ENCODE assay signal across 18 mouse cellular contexts in genomic region chr2:125811332-125811731, GRCm38 (mm10).
"Had no signal": no experiment of that assay in that cellular context is flagged by ENCODE, and none has a peak within 500 bp of the region (broad histone marks: within the 10 kb centered on the region; RNA-seq: fewer than 3 reads in every experiment).

No protein-coding gene starts in this region.

- H3K4me3 ChIP-seq: intestine, embryonic 15.5 days; limb, embryonic 13.5 days; megakaryocyte, embryonic 14.5 days; midbrain, embryonic 12.5 days; neural tube, embryonic 13.5 days had no signal

- H3K4me1 ChIP-seq: intestine, embryonic 15.5 days; limb, embryonic 13.5 days; midbrain, embryonic 12.5 days; neural tube, embryonic 13.5 days had no signal

- ATAC-seq: intestine, embryonic 15.5 days; lung, postnatal 0 days; midbrain, embryonic 16.5 days had no signal

- H3K9me3 ChIP-seq: intestine, embryonic 15.5 days; neural tube, embryonic 13.5 days had no signal

- DNase-seq: kidney, adult 18-20 months; kidney, postnatal 14 days; layer of hippocampus, adult 9-11 months; layer of hippocampus, postnatal 36 days; left cerebral cortex, postnatal 4 days; lung, adult 18-20 months; lung, postnatal 4 days; retina, postnatal 1 day; right cerebral cortex, postnatal 14 days; thymus, postnatal 14 days had no signal

- H3K27ac ChIP-seq: intestine, embryonic 15.5 days; limb, embryonic 13.5 days; liver, embryonic 14.5 days; midbrain, embryonic 12.5 days; neural tube, embryonic 13.5 days had no signal

- H3K27me3 ChIP-seq: intestine, embryonic 15.5 days; limb, embryonic 13.5 days; midbrain, embryonic 12.5 days; neural tube, embryonic 13.5 days had no signal

- H3K36me3 ChIP-seq: intestine, embryonic 15.5 days; limb, embryonic 13.5 days; midbrain, embryonic 12.5 days; neural tube, embryonic 13.5 days had no signal
